Mouse (Mus musculus) spleen, embryonic (tissue): ENCODE measurements around the gene Naa20.

ENCODE experiments used
- CTCF ChIA-PET: fragments of 350-600 bp; sonication (Branson Sonifier 250); formaldehyde crosslinking; loops from one replicate; lab custom pipeline; 2022; lab: Charles Lee

Naa20 gene

GRCm38 (mm10) chr2:145901861-145902260 is at the start of gene Naa20:
Naa20 (plus strand) TSS chr2:145902099.
- CTCF ChIA-PET: no interaction called here

GRCm38 (mm10) chr2:145855831-145856230 is 46.1 kb upstream of the Naa20 start:
- CTCF ChIA-PET: no interaction called here

GRCm38 (mm10) chr2:145857864-145858263 is 44.0 kb upstream of the Naa20 start:
- CTCF ChIA-PET: no interaction called here

- CTCF ChIA-PET: no interaction called here
These were observed 42.4 kb upstream of the Naa20 start for GRCm38 (mm10) chr2:145859442-145859931.

- CTCF ChIA-PET: no interaction called here
These were observed 41.7 kb upstream of the Naa20 start for GRCm38 (mm10) chr2:145859932-145860801.

- CTCF ChIA-PET: no interaction called here
These were observed 40.4 kb upstream of the Naa20 start for GRCm38 (mm10) chr2:145861193-145862123.

GRCm38 (mm10) chr2:145862206-145862817 is 39.6 kb upstream of the Naa20 start:
- CTCF ChIA-PET: no interaction called here

GRCm38 (mm10) chr2:145865344-145865743 is 36.6 kb upstream of the Naa20 start:
- CTCF ChIA-PET: interaction anchor here (0.7 kb wide), 1 partner anchor 8 kb away, joined by 5 read pairs; no protein-coding TSS in a partner anchor

GRCm38 (mm10) chr2:145866238-145866637 is 35.7 kb upstream of the Naa20 start:
- CTCF ChIA-PET: no interaction called here

- CTCF ChIA-PET: no interaction called here
These were observed 35.0 kb upstream of the Naa20 start for GRCm38 (mm10) chr2:145866695-145867449.

- CTCF ChIA-PET: no interaction called here
These were observed 30.6 kb upstream of the Naa20 start for GRCm38 (mm10) chr2:145871308-145871707.

GRCm38 (mm10) chr2:145872099-145872498 is 29.8 kb upstream of the Naa20 start:
- CTCF ChIA-PET: no interaction called here

- CTCF ChIA-PET: interaction anchor here (0.5 kb wide), 1 partner anchor 9 kb away, joined by 5 read pairs; no protein-coding TSS in a partner anchor
These were observed 27.9 kb upstream of the Naa20 start for GRCm38 (mm10) chr2:145873953-145874352.

GRCm38 (mm10) chr2:145874879-145875482 is 26.9 kb upstream of the Naa20 start:
- CTCF ChIA-PET: no interaction called here

GRCm38 (mm10) chr2:145877191-145877590 is 24.7 kb upstream of the Naa20 start:
- CTCF ChIA-PET: no interaction called here

GRCm38 (mm10) chr2:145880887-145881747 is 20.8 kb upstream of the Naa20 start:
- CTCF ChIA-PET: no interaction called here

GRCm38 (mm10) chr2:145881932-145882331 is 20.0 kb upstream of the Naa20 start:
- CTCF ChIA-PET: no interaction called here

GRCm38 (mm10) chr2:145882398-145882797 is 19.5 kb upstream of the Naa20 start:
- CTCF ChIA-PET: no interaction called here
